Mouse (Mus musculus): ENCODE data around the gene Olfr1209. TPM values are rescaled to one million over a fixed set of nuclear protein-coding genes. Genes with fewer than 3 reads are reported as not detected.

Olfr1209 gene
- not detected for total RNA-seq (2022)

DNA sequence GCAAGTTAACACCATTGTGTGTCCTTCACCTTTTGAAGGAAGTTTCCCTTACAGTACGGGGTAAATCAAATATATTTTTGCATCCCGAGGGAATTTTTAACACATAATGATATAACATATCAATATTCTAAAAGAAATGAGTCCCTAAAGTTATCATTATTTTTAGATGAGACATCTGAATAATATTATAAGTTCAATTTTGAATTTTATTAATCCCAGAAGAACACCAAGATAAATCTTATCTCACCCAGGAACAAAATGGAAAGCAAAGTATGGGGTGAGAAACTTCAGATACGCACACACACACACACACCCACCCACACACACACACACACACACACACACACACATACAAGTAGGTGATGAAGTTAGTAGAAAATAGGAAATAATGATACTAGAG, at the start of gene Olfr1209:
Gene Olfr1209 (minus strand): TSS at position 101 of the 400 bp plus-strand sequence.
- no peak for DNase-seq (ENCODE audit: low spot score)

DNA sequence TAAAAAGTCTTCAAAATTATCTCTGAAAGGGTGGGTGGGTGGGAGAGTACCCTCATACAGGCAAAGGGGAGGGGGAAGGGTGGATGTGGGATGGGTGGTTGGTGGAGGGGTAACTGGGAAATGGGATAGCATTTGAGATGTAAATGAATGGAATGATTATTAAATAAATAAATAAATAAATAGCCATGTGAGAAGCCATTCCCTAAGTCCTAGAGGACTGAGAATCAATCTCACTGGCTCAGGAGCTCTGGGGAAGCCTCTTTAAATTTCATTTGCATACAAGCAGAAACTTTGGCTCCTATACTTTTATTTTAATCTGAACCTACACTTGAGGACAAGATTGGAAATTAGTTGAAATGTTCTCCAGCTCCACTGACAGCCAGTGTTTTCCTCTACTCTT, 38.7 kb upstream of the Olfr1209 start, which contains the start of gene Olfr1212:
Gene Olfr1212 (plus strand): TSS at position 301 of the 400 bp plus-strand sequence.
- no peak for DNase-seq (ENCODE audit: low spot score)

DNA sequence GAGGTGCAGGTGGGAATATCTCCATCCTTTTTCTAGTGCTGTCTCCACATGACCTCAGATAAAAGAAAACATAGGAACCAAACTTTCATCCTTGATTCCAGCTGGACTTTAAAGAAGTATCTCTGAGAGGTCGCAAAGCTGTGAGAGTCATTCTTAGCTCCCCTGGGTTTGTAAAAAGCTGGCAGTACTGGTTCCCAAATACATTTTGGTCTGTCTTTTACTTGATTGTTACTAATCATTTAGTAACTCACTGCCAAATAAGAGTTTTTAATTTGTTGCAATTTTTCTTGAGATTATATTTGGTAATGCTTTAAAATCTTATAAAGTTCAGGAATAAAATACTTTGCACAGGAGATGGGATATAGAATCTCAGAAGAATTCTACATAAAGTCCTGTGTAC, 23.1 kb upstream of the Olfr1209 start, which contains the start of gene Olfr1211:
Gene Olfr1211 (minus strand): TSS at position 101 of the 400 bp plus-strand sequence.
- DNase-seq (ENCODE audit: low spot score) = no peak

DNA sequence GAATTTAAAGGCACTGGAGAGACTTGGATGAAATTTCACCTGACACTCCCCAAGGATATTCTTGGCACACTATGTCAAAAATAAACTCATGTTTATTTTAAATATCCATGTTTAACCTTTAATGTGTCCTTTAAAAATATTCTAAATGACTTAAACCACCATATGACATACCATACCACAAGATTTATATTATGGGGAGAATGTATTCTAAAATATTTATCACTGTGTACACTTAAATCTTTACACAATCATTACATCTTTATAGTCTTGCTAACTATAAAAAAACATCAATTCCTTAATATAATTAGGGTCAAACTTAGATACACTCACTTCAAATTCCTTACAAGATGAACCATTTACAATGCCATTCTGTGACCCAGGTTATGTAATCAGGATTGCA, 12.7 kb downstream of the Olfr1209 start, which contains the start of gene Olfr1208:
Gene Olfr1208 (minus strand): TSS at position 101 of the 400 bp plus-strand sequence.
- DNase-seq (ENCODE audit: low spot score) = no peak

DNA sequence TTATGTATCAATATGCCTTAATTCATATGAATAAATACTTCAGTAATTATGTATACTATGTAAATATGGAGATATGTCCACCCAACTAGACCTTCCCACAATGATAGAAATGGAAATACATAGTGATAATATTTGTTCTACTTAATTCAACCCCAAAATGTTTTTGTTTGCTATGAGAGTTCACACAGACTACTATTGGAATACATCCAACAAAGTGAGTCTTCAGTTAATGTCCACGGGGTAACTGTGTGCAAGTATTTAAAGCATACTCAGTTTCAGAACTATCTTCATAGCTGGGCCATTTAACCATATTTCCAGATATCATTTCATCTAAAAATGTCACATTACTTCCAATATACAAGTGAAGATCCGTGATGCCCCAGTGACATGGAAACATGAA, 52.0 kb downstream of the Olfr1209 start, which contains the start of gene Olfr1206:
Gene Olfr1206 (plus strand): TSS at position 301 of the 400 bp plus-strand sequence.
- DNase-seq (ENCODE audit: low spot score) = no peak

Other genes with a start within 250 kb of the Olfr1209 start
- not detected for gene Olfr1193, start 239.5 kb downstream of the Olfr1209 start, total RNA-seq (2022)
- gene Olfr1195, start 226.0 kb downstream of the Olfr1209 start, total RNA-seq (2022) = not detected
- gene Olfr1196, start 210.6 kb downstream of the Olfr1209 start, total RNA-seq (2022) = not detected
- not detected for gene Olfr1197, start 182.8 kb downstream of the Olfr1209 start, total RNA-seq (2022)
- not detected for gene Olfr1198, start 163.8 kb downstream of the Olfr1209 start, total RNA-seq (2022)
- not detected for gene Olfr1199, start 154.7 kb downstream of the Olfr1209 start, total RNA-seq (2022)
- gene Olfr1200, start 144.7 kb downstream of the Olfr1209 start, total RNA-seq (2022) = not detected
- gene Olfr1201, start 122.1 kb downstream of the Olfr1209 start, total RNA-seq (2022) = not detected
- gene Olfr1202, start 100.7 kb downstream of the Olfr1209 start, total RNA-seq (2022) = not detected
- not detected for gene Olfr1205, start 85.4 kb downstream of the Olfr1209 start, total RNA-seq (2022)
- not detected for gene Olfr1204, start 65.9 kb downstream of the Olfr1209 start, total RNA-seq (2022)
- not detected for gene Olfr1206, start 51.9 kb downstream of the Olfr1209 start, total RNA-seq (2022)
- not detected for gene Olfr1208, start 12.8 kb downstream of the Olfr1209 start, total RNA-seq (2022)
- not detected for gene Olfr1211, start 23.0 kb upstream of the Olfr1209 start, total RNA-seq (2022)
- gene Olfr1212, start 38.8 kb upstream of the Olfr1209 start, total RNA-seq (2022) = not detected
- not detected for gene Gm13762, start 65.1 kb upstream of the Olfr1209 start, total RNA-seq (2022)
- not detected for gene Olfr1214, start 77.5 kb upstream of the Olfr1209 start, total RNA-seq (2022)
- not detected for gene Olfr1215, start 91.8 kb upstream of the Olfr1209 start, total RNA-seq (2022)
- not detected for gene Olfr1216, start 103.2 kb upstream of the Olfr1209 start, total RNA-seq (2022)
- gene Olfr1217, start 116.9 kb upstream of the Olfr1209 start, total RNA-seq (2022) = not detected
- not detected for gene Olfr1218, start 146.0 kb upstream of the Olfr1209 start, total RNA-seq (2022)
- not detected for gene Olfr1219, start 168.4 kb upstream of the Olfr1209 start, total RNA-seq (2022)
- not detected for gene Olfr1220, start 191.7 kb upstream of the Olfr1209 start, total RNA-seq (2022)
- gene Olfr1221, start 202.1 kb upstream of the Olfr1209 start, total RNA-seq (2022) = not detected
- not detected for gene Olfr1222, start 217.9 kb upstream of the Olfr1209 start, total RNA-seq (2022)
- gene Olfr1223, start 236.4 kb upstream of the Olfr1209 start, total RNA-seq (2022) = not detected
- not detected for gene Olfr1224-ps1, start 248.9 kb upstream of the Olfr1209 start, total RNA-seq (2022)

Measured in heart, adult 8-10 months (tissue).